Mouse (Mus musculus) central nervous system, embryonic 14 days (tissue): ENCODE measurements around the gene 4930502E18Rik. TPM values are rescaled to one million over a fixed set of nuclear protein-coding genes. Genes with fewer than 3 reads are reported as not detected.

Source experiments
- polyA plus RNA-seq: library from polyadenylated mRNA; depleted of rRNA; stranded (reverse); fragments of >200 nt; gene quantifications from 2 replicates; pipeline ENCODE4 v1.2.3, GENCODE M21; 2012; rRNA removed

4930502E18Rik gene
- polyA plus RNA-seq, result 0.10 and 0.11 TPM in 2 replicates

GRCm38 (mm10) chrX:53724596-53724995, at the start of gene 4930502E18Rik:
Gene 4930502E18Rik, plus strand, starts transcription at chrX:53724826.

GRCm38 (mm10) chrX:53757736-53758135, 33.1 kb downstream of the 4930502E18Rik start, which contains the start of gene 1700013H16Rik:
Gene 1700013H16Rik, minus strand, starts transcription at chrX:53757831.

GRCm38 (mm10) chrX:53776276-53776675, 51.6 kb downstream of the 4930502E18Rik start, which contains the start of gene Zfp36l3:
Gene Zfp36l3, minus strand, starts transcription at chrX:53776394.

Other genes starting within 250 kb of the 4930502E18Rik start
- gene Rtl8c, start 116.8 kb upstream of the 4930502E18Rik start, polyA plus RNA-seq, result 176 and 185 TPM in 2 replicates
- gene Gm14597, start 115.8 kb upstream of the 4930502E18Rik start, polyA plus RNA-seq, result not detected in 2 replicates
- gene Rtl8a, start 81.1 kb upstream of the 4930502E18Rik start, polyA plus RNA-seq, result 241 and 255 TPM in 2 replicates
- gene Rtl8b, start 54.4 kb upstream of the 4930502E18Rik start, polyA plus RNA-seq, result 259 and 263 TPM in 2 replicates
- not detected in 2 replicates for gene 1700013H16Rik, start 33.0 kb downstream of the 4930502E18Rik start, polyA plus RNA-seq
- 0.04 TPM in 1 of 2 replicates, not detected in the other for gene Zfp36l3, start 51.6 kb downstream of the 4930502E18Rik start, polyA plus RNA-seq
- 0.98 and 1.6 TPM in 2 replicates for gene Xlr, start 72.9 kb downstream of the 4930502E18Rik start, polyA plus RNA-seq